Mouse (Mus musculus) heart, adult 2 months (tissue): ENCODE results near the gene A930004D18Rik.

ENCODE experiments used
- CTCF ChIP-seq: fragments of 200-600 bp; IDR thresholded peaks from 2 replicates; pipeline ENCODE4 v1.8.1; 2022; ENCODE audit warnings: antibody characterized with exemption, mild to moderate bottlenecking, moderate library complexity
- EP300 ChIP-seq: fragments of 200-500 bp; IDR thresholded peaks from 2 replicates; pipeline ENCODE4 v1.6.1; 2011; ENCODE audit warnings: low read depth, low read length, control low read depth; ENCODE audit not compliant: insufficient read depth

- no peak for TF ChIP-seq CTCF
- no peak for TF ChIP-seq EP300
Measured at GRCm38 (mm10) chr2:18033166-18034108, 4.1 kb downstream of the A930004D18Rik start.
